Mouse (Mus musculus): ENCODE measurements around the gene Slc16a5. TPM values are rescaled to one million over a fixed set of nuclear protein-coding genes. Genes with fewer than 3 reads are reported as not detected.

The Slc16a5 gene
- total and polyA plus RNA-seq, 3 experiments, result 0.26 TPM; not detected in 2

DNA sequence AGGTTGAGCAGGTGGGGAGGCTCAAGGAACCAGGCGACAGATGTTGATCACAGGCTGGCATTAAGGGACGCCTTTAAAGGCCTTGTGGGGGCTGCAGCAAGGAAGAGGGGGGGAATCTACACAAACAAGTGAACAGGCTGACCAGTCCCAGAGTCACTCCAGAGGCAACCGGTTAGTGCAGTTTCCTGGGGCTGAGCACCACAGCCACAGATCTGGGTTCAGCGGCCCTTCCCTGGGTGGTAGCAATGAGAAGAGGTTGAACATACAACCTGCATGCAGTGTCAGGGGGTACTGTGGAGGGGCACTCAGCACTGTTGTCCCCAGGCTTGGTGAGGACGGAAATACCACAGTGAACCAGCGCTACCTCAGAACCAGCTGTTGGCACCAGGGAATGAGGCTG lies 28.9 kb upstream of the Slc16a5 start:
- no peak for TF ChIP-seq CHD1 (IDR thresholded peaks at IDR 0.05; ENCODE audit: low read depth, low read length)
- TF ChIP-seq NRF1 (IDR thresholded peaks at IDR 0.05; ENCODE audit: insufficient read depth, low read depth, low read length, poor library complexity, severe bottlenecking), result no peak
- TF ChIP-seq USF2 (IDR thresholded peaks at IDR 0.05; ENCODE audit: borderline replicate concordance in 1 of 2, insufficient read depth in 1 of 2, low read depth in 1 of 2, low read length in 2 of 2), result no peak
- no peak for TF ChIP-seq JUND (IDR thresholded peaks at IDR 0.05; ENCODE audit: low read depth, low read length)
- no peak for TF ChIP-seq ETS1 (IDR thresholded peaks at IDR 0.05; ENCODE audit: low read depth, low read length)
- no peaks in the 10 kb centered on the region for H3K79me2 ChIP-seq (ENCODE audit: control insufficient read depth, insufficient read depth, low read length, poor library complexity)
- H3K27ac ChIP-seq (ENCODE audit: control insufficient read depth, low read depth, low read length), result no peak overlapping the region
- H3K4me3 ChIP-seq (ENCODE audit: control insufficient read depth in 1 of 2, insufficient read depth in 1 of 2, low read depth in 2 of 2, low read length in 2 of 2), result no peak overlapping the region
- no peak for DNase-seq (ENCODE audit: low read depth, low spot score)
- no peaks in the 10 kb centered on the region for H3K9me3 ChIP-seq (replicated peaks; ENCODE audit: insufficient read depth, low read length)
- H3K9ac ChIP-seq (ENCODE audit: control insufficient read depth, low read depth, low read length, poor library complexity, severe bottlenecking), result no peak overlapping the region
- H3K36me3 ChIP-seq (ENCODE audit: control insufficient read depth in 1 of 2, insufficient read depth in 2 of 2, low read length in 2 of 2), result peaks cover 0 to 5% of the 10 kb centered on the region in 2 experiments
- H3K27me3 ChIP-seq (ENCODE audit: control insufficient read depth in 1 of 2, insufficient read depth in 2 of 2, low read length in 2 of 2), result no peaks in the 10 kb centered on the region
- peaks cover 3 to 8% of the 10 kb centered on the region in 2 experiments; a peak in 3 of 4 replicates for H3K4me1 ChIP-seq (ENCODE audit: control insufficient read depth in 1 of 2, insufficient read depth in 2 of 2, low read length in 2 of 2)

DNA sequence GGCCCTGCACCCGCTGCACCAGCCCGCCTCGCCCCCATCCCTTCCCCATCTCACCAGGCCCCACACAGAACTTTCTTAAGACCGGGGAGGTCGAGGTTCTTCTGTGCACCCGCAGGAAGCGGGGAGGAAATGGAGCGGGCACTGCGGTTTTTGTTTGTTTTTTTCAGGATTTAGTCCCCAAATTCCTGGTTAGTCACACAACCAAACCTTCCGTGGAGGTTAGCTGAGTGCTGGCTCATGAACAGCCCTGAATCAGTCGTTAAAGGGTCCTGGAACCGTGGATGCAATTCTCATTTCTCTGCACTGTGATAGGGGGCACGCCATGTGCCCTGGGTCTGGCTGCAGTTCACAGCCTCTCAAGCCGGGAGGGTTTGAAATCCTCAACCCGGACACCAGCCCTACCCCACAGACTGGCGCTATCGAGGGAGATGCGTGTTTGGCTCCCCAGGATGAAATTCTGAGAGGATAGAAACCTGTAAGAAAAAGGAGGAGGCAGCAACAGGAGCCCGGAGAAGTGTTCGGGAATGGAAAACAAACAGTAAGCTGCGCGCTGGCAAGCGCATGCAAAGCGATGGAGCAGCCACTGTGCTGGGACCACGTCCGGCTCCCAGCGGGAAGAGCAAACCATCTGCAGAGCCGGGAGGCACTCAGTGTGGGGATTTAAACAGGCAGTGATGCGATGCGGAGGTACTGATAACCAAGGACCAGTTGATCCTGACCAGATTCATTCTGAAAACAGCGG lies 26.5 kb upstream of the Slc16a5 start:
- no peak for DNase-seq (ENCODE audit: low read depth, low spot score)
- Histone ChIP-seq H3K4me1 (ENCODE audit: control insufficient read depth in 1 of 2, insufficient read depth in 2 of 2, low read length in 2 of 2) (peaks cover 3 to 8% of the 10 kb centered on the region in 2 experiments; a peak in 3 of 4 replicates), H3K79me2 (ENCODE audit: control insufficient read depth, insufficient read depth, low read length, poor library complexity) (no peaks in the 10 kb centered on the region), H3K36me3 (ENCODE audit: control insufficient read depth in 1 of 2, insufficient read depth in 2 of 2, low read length in 2 of 2) (peaks cover 0 to 5% of the 10 kb centered on the region in 2 experiments; a peak in 2 of 4 replicates), H3K4me3 (ENCODE audit: control insufficient read depth in 1 of 2, insufficient read depth in 1 of 2, low read depth in 2 of 2, low read length in 2 of 2) (no peak overlapping the region), H3K27me3 (ENCODE audit: control insufficient read depth in 1 of 2, insufficient read depth in 2 of 2, low read length in 2 of 2) (no peaks in the 10 kb centered on the region), H3K9me3 (replicated peaks; ENCODE audit: insufficient read depth, low read length) (no peaks in the 10 kb centered on the region), H3K27ac (ENCODE audit: control insufficient read depth, low read depth, low read length) (no peak overlapping the region), H3K9ac (ENCODE audit: control insufficient read depth, low read depth, low read length, poor library complexity, severe bottlenecking) (no peak overlapping the region)
- TF ChIP-seq TBP (IDR thresholded peaks at IDR 0.05; ENCODE audit: low read depth, low read length), result no peak
- no peak for TF ChIP-seq TAL1 (IDR thresholded peaks at IDR 0.05; ENCODE audit: low read length)
- no peak for TF ChIP-seq SIN3A (IDR thresholded peaks at IDR 0.05; ENCODE audit: low read length)

DNA sequence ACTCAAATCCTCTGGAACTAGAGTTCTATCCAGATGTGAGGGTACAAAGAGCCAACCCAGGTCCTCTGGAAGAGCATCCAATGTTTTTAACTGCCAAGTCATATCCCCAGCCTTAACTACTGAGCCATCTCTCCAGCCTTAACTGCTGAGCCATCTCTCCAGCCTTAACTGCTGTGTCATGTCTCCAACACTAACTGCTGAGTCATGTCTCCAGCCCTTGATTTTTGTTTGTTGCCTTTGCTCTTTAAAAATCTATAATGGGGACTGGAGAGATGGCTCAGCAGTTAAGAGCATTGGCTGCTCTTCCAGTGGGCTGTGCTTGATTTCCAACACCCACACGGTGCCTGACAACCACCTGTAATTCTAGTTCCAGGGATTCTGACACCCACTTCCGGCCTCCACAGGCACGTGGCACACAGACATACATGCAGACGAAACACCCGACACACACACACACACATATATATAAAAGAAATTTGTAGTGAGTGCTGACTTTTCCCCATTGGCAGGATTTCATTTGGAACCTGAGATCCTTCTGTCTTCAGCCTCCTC lies 24.6 kb upstream of the Slc16a5 start:
- Histone ChIP-seq H3K27me3 (ENCODE audit: control insufficient read depth in 1 of 2, insufficient read depth in 2 of 2, low read length in 2 of 2) (no peaks in the 10 kb centered on the region), H3K27ac (ENCODE audit: control insufficient read depth, low read depth, low read length) (no peak overlapping the region; the same call in 1 of the 2 replicates), H3K9ac (ENCODE audit: control insufficient read depth, low read depth, low read length, poor library complexity, severe bottlenecking) (no peak overlapping the region), H3K4me1 (ENCODE audit: control insufficient read depth in 1 of 2, insufficient read depth in 2 of 2, low read length in 2 of 2) (peaks cover 3 to 8% of the 10 kb centered on the region in 2 experiments; a peak in 3 of 4 replicates), H3K9me3 (replicated peaks; ENCODE audit: insufficient read depth, low read length) (no peaks in the 10 kb centered on the region), H3K36me3 (ENCODE audit: control insufficient read depth in 1 of 2, insufficient read depth in 2 of 2, low read length in 2 of 2) (peaks cover 0 to 5% of the 10 kb centered on the region in 2 experiments; a peak in 2 of 4 replicates), H3K4me3 (ENCODE audit: control insufficient read depth in 1 of 2, insufficient read depth in 1 of 2, low read depth in 2 of 2, low read length in 2 of 2) (no peak overlapping the region), H3K79me2 (ENCODE audit: control insufficient read depth, insufficient read depth, low read length, poor library complexity) (no peaks in the 10 kb centered on the region)
- peak; percentile 80 for DNase-seq (ENCODE audit: low read depth, low spot score)
- TF ChIP-seq MXI1 (IDR thresholded peaks at IDR 0.05; ENCODE audit: low read depth, low read length) (peak; percentile 51; the same call in 1 of the 2 replicates), SMC3 (IDR thresholded peaks at IDR 0.05; ENCODE audit: low read depth, low read length) (0 out of 2 replicates have a peak, but pooled peaks have one; percentile 2), GATA1 (IDR thresholded peaks at IDR 0.05; ENCODE audit: low read depth, low read length) (peak; percentile 40; the same call in 1 of the 2 replicates), MYC (IDR thresholded peaks at IDR 0.05; ENCODE audit: low read depth, low read length) (0 out of 2 replicates have a peak, but pooled peaks have one; percentile 19), NRF1 (IDR thresholded peaks at IDR 0.05; ENCODE audit: insufficient read depth, low read depth, low read length, poor library complexity, severe bottlenecking) (0 out of 2 replicates have a peak, but pooled peaks have one; percentile 21), GABPA (IDR thresholded peaks at IDR 0.05; ENCODE audit: low read depth, low read length) (peak; percentile 92), RCOR1 (IDR thresholded peaks at IDR 0.05; ENCODE audit: low read depth, low read length) (0 out of 2 replicates have a peak, but pooled peaks have one; percentile 32), SIN3A (IDR thresholded peaks at IDR 0.05; ENCODE audit: low read length) (peak; percentile 68), ETS1 (IDR thresholded peaks at IDR 0.05; ENCODE audit: low read depth, low read length) (peak; percentile 73), BHLHE40 (IDR thresholded peaks at IDR 0.05; ENCODE audit: borderline replicate concordance, low read depth, low read length) (no peak), USF1 (IDR thresholded peaks at IDR 0.05; ENCODE audit: low read depth, low read length) (no peak), MAFK (IDR thresholded peaks at IDR 0.05; ENCODE audit: borderline replicate concordance, low read depth, low read length) (peak; percentile 95), MAX (IDR thresholded peaks at IDR 0.05; ENCODE audit: low read length) (peak; percentile 44; the same call in 1 of the 2 replicates), MYB (IDR thresholded peaks at IDR 0.05; ENCODE audit: low read depth, low read length) (no peak), EP300 (IDR thresholded peaks at IDR 0.05; ENCODE audit: low read depth in 1 of 2, low read length in 2 of 2) (peak; percentile 59 to 62), ZC3H11A (IDR thresholded peaks at IDR 0.05; ENCODE audit: low read depth, low read length) (no peak), E2F4 (IDR thresholded peaks at IDR 0.05; ENCODE audit: borderline replicate concordance, low read depth, low read length) (no peak)
